In genomic region chr6:86874711-86875375, GRCm38 (mm10) we compare ENCODE assay signal across 11 mouse cellular contexts. TPM values are rescaled to one million over a fixed set of nuclear protein-coding genes. Genes with fewer than 3 reads are reported as not detected.
DNase-seq lines count a peak whose midpoint lies in the region; ATAC-seq and TF ChIP-seq lines count a peak whose summit lies in the region.
"Had no signal": no experiment of that assay in that cellular context is flagged by ENCODE, and none has a peak within 500 bp of the region (broad histone marks: within the 10 kb centered on the region; RNA-seq: fewer than 3 reads in every experiment).

No protein-coding gene starts in this region.

- no peak overlapping the region for H3K4me3 ChIP-seq in layer of hippocampus, adult 2 months
- no peak overlapping the region for H3K4me3 ChIP-seq in embryonic facial prominence, embryonic 15.5 days (replicated peaks)
- no peak overlapping the region for H3K4me3 ChIP-seq in forebrain, postnatal 0 days (ENCODE audit: low read depth, low read length)
- H3K4me3 ChIP-seq: erythroblast, embryonic 14.5 days had no signal

- DNase-seq in cerebellum, adult 9-11 months, result peak; percentile 39
- DNase-seq in cerebellum, adult 11 months, result no peak
- DNase-seq in layer of hippocampus, adult 2 months (ENCODE audit: low spot score in 2 of 2), result no peak
- no peak for DNase-seq in layer of hippocampus, postnatal 25 days (ENCODE audit: extremely low spot score in 1 of 2, low spot score in 1 of 2)
- DNase-seq in 3134 (ENCODE audit: extremely low read depth, insufficient read length, low spot score), result peak; percentile 64
- DNase-seq in forebrain, postnatal 0 days, result no peak
- DNase-seq: heart, adult 18-20 months; retina, postnatal 1 day had no signal

- H3K27me3 ChIP-seq in embryonic facial prominence, embryonic 15.5 days, result no peaks in the 10 kb centered on the region
- no peaks in the 10 kb centered on the region for H3K27me3 ChIP-seq in forebrain, postnatal 0 days (ENCODE audit: insufficient read depth, low read length)

- H3K27ac ChIP-seq in layer of hippocampus, adult 2 months, result peak overlapping the region; percentile 58
- 0 out of 2 replicates have a peak overlapping the region, but pooled peaks have one; percentile 35 for H3K27ac ChIP-seq in embryonic facial prominence, embryonic 15.5 days (replicated peaks)
- no peak overlapping the region for H3K27ac ChIP-seq in forebrain, postnatal 0 days (ENCODE audit: low read depth, low read length)

- TF ChIP-seq CTCF in layer of hippocampus, adult 2 months (conservative IDR thresholded peaks at IDR 0.05), result no peak
- no peak for TF ChIP-seq CTCF in forebrain, postnatal 0 days (IDR thresholded peaks at IDR 0.05; ENCODE audit: low read depth)

- WGBS in embryonic facial prominence, embryonic 15.5 days, result 74% methylated on average over 6 of the region's 6 CpGs
- WGBS in forebrain, postnatal 0 days, result 87% methylated on average over 6 of the region's 6 CpGs

- no peaks in the 10 kb centered on the region for H3K9me3 ChIP-seq in embryonic facial prominence, embryonic 15.5 days (replicated peaks)
- H3K9me3 ChIP-seq in forebrain, postnatal 0 days (ENCODE audit: low read length), result no peaks in the 10 kb centered on the region

- no peak for ATAC-seq in embryonic facial prominence, embryonic 15.5 days (ENCODE audit: insufficient number of reproducible peaks, low FRiP score, low TSS enrichment, low read depth)
- ATAC-seq in inflammation-experienced regulatory T-cells, adult 6 months, result no peak
- no peak for ATAC-seq in forebrain, postnatal 0 days

- H3K9ac ChIP-seq in embryonic facial prominence, embryonic 15.5 days, result no peak overlapping the region
- no peak overlapping the region for H3K9ac ChIP-seq in forebrain, postnatal 0 days

- peaks cover 9% of the 10 kb centered on the region; the same call in 1 of the 2 replicates for H3K36me3 ChIP-seq in embryonic facial prominence, embryonic 15.5 days
- H3K36me3 ChIP-seq in forebrain, postnatal 0 days (ENCODE audit: insufficient read depth), result no peaks in the 10 kb centered on the region

- no peak overlapping the region for H3K4me2 ChIP-seq in embryonic facial prominence, embryonic 15.5 days (replicated peaks)
- no peak overlapping the region for H3K4me2 ChIP-seq in forebrain, postnatal 0 days (ENCODE audit: low read depth)

- peaks cover 10% of the 10 kb centered on the region for H3K4me1 ChIP-seq in embryonic facial prominence, embryonic 15.5 days
- H3K4me1 ChIP-seq in forebrain, postnatal 0 days (ENCODE audit: insufficient read depth), result peaks cover 2% of the 10 kb centered on the region; the same call in 1 of the 2 replicates

RNA-seq across cellular contexts. Expression of gene Aak1, which starts 25.5 kb away (rescaled TPM):
- 100 to 1,000 TPM; 445 to 462 TPM for total RNA-seq in layer of hippocampus, adult 2 months (2021)
- 100 to 1,000 TPM; 399 to 433 TPM for total RNA-seq in layer of hippocampus, postnatal 25 days (2021)
- 15.2 and 16.7 TPM in 2 replicates for polyA plus RNA-seq in embryonic facial prominence, embryonic 15.5 days (2015; fragmentation: Nextera tagmentation; extraction: Ambion mirVana)
- 10 to 100 TPM; 23.9 to 27.8 (median 24.9) TPM for polyA plus RNA-seq in inflammation-experienced regulatory T-cells, adult 6 months (2017; shearing (Covaris generic))
- 45.5 and 57.6 TPM in 2 replicates for total RNA-seq in forebrain, postnatal 0 days (2014; rRNA removed)
- 21.4 and 31.0 TPM in 2 replicates for polyA plus RNA-seq in forebrain, postnatal 0 days (2015; fragmentation: Nextera tagmentation; extraction: Ambion mirVana)

Comparison
In these comparisons a context has a peak if more than half of its experiments do, and no peak if none do; other contexts are left out.
1. DNase-seq: peak in cerebellum, adult 9-11 months (single experiment) and 3134 (single experiment); none in cerebellum, adult 11 months (single experiment), layer of hippocampus, adult 2 months (0 of 2), layer of hippocampus, postnatal 25 days (0 of 2) and forebrain, postnatal 0 days (single experiment).